Mouse (Mus musculus) forebrain, embryonic 10.5 days (tissue): ENCODE results near the gene Efna2. TPM values are rescaled to one million over a fixed set of nuclear protein-coding genes. Genes with fewer than 3 reads are reported as not detected.
A peak's percentile ranks its signal among the peaks of the same experiment; 100 is the strongest.

Experiments
- DNase-seq: peaks from one replicate; pipeline ENCODE4 v3.0.0-alpha.2; 2017; ENCODE audit warnings: low spot score; ENCODE audit errors: extremely low spot score
- H3K27ac ChIP-seq: fragments of 300-500 bp; sonication (generic); 2 replicates; pipeline ENCODE4 v1.5.1; 2016; ENCODE audit warnings: mild to moderate bottlenecking
- H3K27me3 ChIP-seq: fragments of 300-500 bp; sonication (generic); 2 replicates; pipeline ENCODE4 v1.6.1; 2016; ENCODE audit warnings: mild to moderate bottlenecking; ENCODE audit not compliant: poor library complexity, severe bottlenecking
- H3K36me3 ChIP-seq: fragments of 300-500 bp; sonication (generic); replicated peaks from 2 replicates; pipeline ENCODE4 v1.6.1; 2016; ENCODE audit warnings: mild to moderate bottlenecking, moderate library complexity
- H3K4me1 ChIP-seq: fragments of 300-500 bp; sonication (generic); 2 replicates; pipeline ENCODE4 v1.6.1; 2016
- H3K4me3 ChIP-seq: fragments of 300-500 bp; sonication (generic); 2 replicates; pipeline ENCODE4 v1.5.1; 2016; ENCODE audit warnings: mild to moderate bottlenecking, moderate library complexity
- H3K9me3 ChIP-seq: fragments of 300-500 bp; sonication (generic); 2 replicates; pipeline ENCODE4 v1.6.1; 2016; ENCODE audit warnings: mild to moderate bottlenecking, moderate library complexity
- WGBS: fragments of 180-500 bp; shearing (Covaris S2); methylation state at CpG from one replicate; pipeline ENCODE4 v1.1.7; 2016; 5-methylcytosine and 5-hydroxymethylcytosine counted together
- polyA plus RNA-seq: library from polyadenylated mRNA; unstranded; fragments of >200 nt; fragmentation: Nextera tagmentation; extraction: Ambion mirVana; gene quantifications from 2 replicates; pipeline ENCODE4 v1.2.1, GENCODE M21; 2016

Efna2 gene
- polyA plus RNA-seq: 23.2 and 24.2 TPM in 2 replicates

- Histone ChIP-seq H3K27me3 (peaks cover 31% of the 10 kb centered on the region), H3K4me1 (peaks cover 67% of the 10 kb centered on the region), H3K27ac (peak within 1 kb of the TSS; percentile 90), H3K4me3 (peak within 1 kb of the TSS; percentile 92), H3K9me3 (no peaks in the 10 kb centered on the region), H3K36me3 (peaks cover 36% of the 10 kb centered on the region)
- 5% methylated on average over 99 of the region's 106 CpGs for WGBS
- DNase-seq: peak; percentile 66
Measured at GRCm38 (mm10) chr10:80179068-80180051, at the start of gene Efna2. Efna2 (plus strand) TSS chr10:80179482.

- 94% methylated on average over 9 of the region's 9 CpGs for WGBS
- no peak overlapping the region; the same call in none of the 2 replicates for H3K4me3 ChIP-seq
Measured at GRCm38 (mm10) chr10:80129846-80130245, 49.4 kb upstream of the Efna2 start.

GRCm38 (mm10) chr10:80130403-80131031, 48.8 kb upstream of the Efna2 start:
- peak overlapping the region; percentile 36 for H3K4me3 ChIP-seq
- peaks cover 100% of the 10 kb centered on the region for H3K36me3 ChIP-seq
- 86% methylated on average over 18 of the region's 18 CpGs for WGBS

More at GRCm38 (mm10) chr10:80129846-80130245, 49.4 kb upstream of the Efna2 start:
- peaks cover 36% of the 10 kb centered on the region for H3K4me1 ChIP-seq
- DNase-seq: no peak
- H3K9me3 ChIP-seq: no peaks in the 10 kb centered on the region
- no peak overlapping the region for H3K27ac ChIP-seq
- peaks cover 50% of the 10 kb centered on the region for H3K27me3 ChIP-seq
- H3K36me3 ChIP-seq: peaks cover 100% of the 10 kb centered on the region

GRCm38 (mm10) chr10:80131316-80131951, 47.8 kb upstream of the Efna2 start:
- DNase-seq: peak; percentile 62
- H3K9me3 ChIP-seq: no peaks in the 10 kb centered on the region
- peak overlapping the region; percentile 36 for H3K4me3 ChIP-seq
- peaks cover 100% of the 10 kb centered on the region for H3K36me3 ChIP-seq
- WGBS: 16% methylated on average over 55 of the region's 55 CpGs
- H3K4me1 ChIP-seq: peaks cover 39% of the 10 kb centered on the region
- peaks cover 66% of the 10 kb centered on the region for H3K27me3 ChIP-seq
- peak overlapping the region; percentile 54; the same call in 1 of the 2 replicates for H3K27ac ChIP-seq

More at GRCm38 (mm10) chr10:80130403-80131031, 48.8 kb upstream of the Efna2 start:
- Histone ChIP-seq H3K9me3 (no peaks in the 10 kb centered on the region), H3K27me3 (peaks cover 57% of the 10 kb centered on the region), H3K27ac (no peak overlapping the region), H3K4me1 (peaks cover 36% of the 10 kb centered on the region)
- DNase-seq: no peak

GRCm38 (mm10) chr10:80131952-80132350, 47.3 kb upstream of the Efna2 start:
- Histone ChIP-seq H3K4me3 (peak overlapping the region; percentile 36), H3K36me3 (peaks cover 98% of the 10 kb centered on the region), H3K27ac (peak overlapping the region; percentile 54; the same call in 1 of the 2 replicates), H3K4me1 (peaks cover 44% of the 10 kb centered on the region), H3K27me3 (peaks cover 71% of the 10 kb centered on the region), H3K9me3 (no peaks in the 10 kb centered on the region)
- peak; percentile 46 for DNase-seq
- WGBS: 28% methylated on average over 27 of the region's 27 CpGs

GRCm38 (mm10) chr10:80133226-80133849, 45.9 kb upstream of the Efna2 start:
- Histone ChIP-seq H3K27ac (no peak overlapping the region), H3K9me3 (no peaks in the 10 kb centered on the region), H3K4me1 (peaks cover 58% of the 10 kb centered on the region), H3K4me3 (peak overlapping the region; percentile 36; the same call in 1 of the 2 replicates), H3K36me3 (peaks cover 84% of the 10 kb centered on the region), H3K27me3 (peaks cover 85% of the 10 kb centered on the region)
- 81% methylated on average over 8 of the region's 8 CpGs for WGBS
- DNase-seq: no peak

GRCm38 (mm10) chr10:80134421-80134820, 44.9 kb upstream of the Efna2 start:
- WGBS: 91% methylated on average over 9 of the region's 9 CpGs
- Histone ChIP-seq H3K27ac (no peak overlapping the region), H3K4me3 (0 out of 2 replicates have a peak overlapping the region, but pooled peaks have one; percentile 5), H3K9me3 (no peaks in the 10 kb centered on the region), H3K36me3 (peaks cover 73% of the 10 kb centered on the region), H3K27me3 (peaks cover 89% of the 10 kb centered on the region), H3K4me1 (peaks cover 69% of the 10 kb centered on the region)
- no peak for DNase-seq

- H3K27me3 ChIP-seq: peaks cover 92% of the 10 kb centered on the region
- peaks cover 69% of the 10 kb centered on the region for H3K4me1 ChIP-seq
- H3K9me3 ChIP-seq: no peaks in the 10 kb centered on the region
- no peak overlapping the region for H3K27ac ChIP-seq
- 0 out of 2 replicates have a peak overlapping the region, but pooled peaks have one; percentile 5 for H3K4me3 ChIP-seq
- DNase-seq: no peak
- H3K36me3 ChIP-seq: peaks cover 66% of the 10 kb centered on the region
- WGBS: 90% methylated on average over 10 of the region's 10 CpGs
Measured at GRCm38 (mm10) chr10:80135161-80135560, 44.1 kb upstream of the Efna2 start.

- peaks cover 90% of the 10 kb centered on the region for H3K27me3 ChIP-seq
- H3K4me1 ChIP-seq: peaks cover 70% of the 10 kb centered on the region
- H3K27ac ChIP-seq: no peak overlapping the region
- peak overlapping the region; percentile 67; the same call in 1 of the 2 replicates for H3K4me3 ChIP-seq
- WGBS: 89% methylated on average over 1 of the region's 1 CpGs
- no peak for DNase-seq
- H3K36me3 ChIP-seq: peaks cover 61% of the 10 kb centered on the region
- H3K9me3 ChIP-seq: no peaks in the 10 kb centered on the region
Measured at GRCm38 (mm10) chr10:80135641-80136040, 43.6 kb upstream of the Efna2 start.

- Histone ChIP-seq H3K36me3 (peaks cover 54% of the 10 kb centered on the region), H3K27me3 (peaks cover 83% of the 10 kb centered on the region), H3K27ac (peak overlapping the region; percentile 91), H3K4me1 (peaks cover 70% of the 10 kb centered on the region), H3K4me3 (peak overlapping the region; percentile 67), H3K9me3 (no peaks in the 10 kb centered on the region)
- 14% methylated on average over 47 of the region's 49 CpGs for WGBS
- DNase-seq: no peak
Measured at GRCm38 (mm10) chr10:80136179-80136951, 42.9 kb upstream of the Efna2 start.

GRCm38 (mm10) chr10:80136952-80137625, 42.2 kb upstream of the Efna2 start:
- Histone ChIP-seq H3K27me3 (peaks cover 76% of the 10 kb centered on the region), H3K27ac (peak overlapping the region; percentile 91), H3K4me3 (peak overlapping the region; percentile 67), H3K36me3 (peaks cover 46% of the 10 kb centered on the region), H3K9me3 (no peaks in the 10 kb centered on the region), H3K4me1 (peaks cover 70% of the 10 kb centered on the region)
- peak; percentile 51 for DNase-seq
- 3% methylated on average over 29 of the region's 29 CpGs for WGBS
